Mouse (Mus musculus): ENCODE measurements at regions not wholly inside any gene's neighbourhood (a gene's known extent, or its start where the extent isn't known, plus 50 kb on each side); places are given as distances from the start of the nearest gene placed in this dataset.

- Histone ChIP-seq H3K4me1 (ENCODE audit: control insufficient read depth, insufficient read depth, low read length) (0 out of 2 replicates have a peak, but pooled peaks cover 10% of the 10 kb centered on the region), H3K9ac (ENCODE audit: low read depth, low read length) (no peak overlapping the region), H3K9me3 (ENCODE audit: control insufficient read depth, low read length) (no peaks in the 10 kb centered on the region), H3K27ac (replicated peaks; ENCODE audit: low read depth, low read length) (no peak overlapping the region), H3K4me3 (ENCODE audit: low read depth, low read length) (no peak overlapping the region), H3K4me2 (ENCODE audit: low read depth, low read length) (no peak overlapping the region), H3K27me3 (replicated peaks; ENCODE audit: control insufficient read depth, insufficient read depth, low read length) (no peaks in the 10 kb centered on the region), H3K36me3 (ENCODE audit: control insufficient read depth, insufficient read depth, low read length) (no peaks in the 10 kb centered on the region)
- no peak for ATAC-seq (ENCODE audit: low read depth)
- 52% methylated on average over 9 of the region's 9 CpGs for WGBS
- no peak for DNase-seq (ENCODE audit: low spot score)
Observed at GRCm38 (mm10) chr8:8809835-8810439, 119.6 kb upstream of the Arglu1 start.

GRCm38 (mm10) chr8:8809349-8809748, 119.0 kb upstream of the Arglu1 start:
- no peak for DNase-seq (ENCODE audit: low spot score)
- H3K9ac ChIP-seq (ENCODE audit: low read depth, low read length) = no peak overlapping the region
- H3K27ac ChIP-seq (replicated peaks; ENCODE audit: low read depth, low read length) = no peak overlapping the region
- no peak overlapping the region for H3K4me3 ChIP-seq (ENCODE audit: low read depth, low read length)
- H3K4me1 ChIP-seq (ENCODE audit: control insufficient read depth, insufficient read depth, low read length) = 0 out of 2 replicates have a peak, but pooled peaks cover 10% of the 10 kb centered on the region
- no peak for ATAC-seq (ENCODE audit: low read depth)
- H3K4me2 ChIP-seq (ENCODE audit: low read depth, low read length) = no peak overlapping the region
- H3K27me3 ChIP-seq (replicated peaks; ENCODE audit: control insufficient read depth, insufficient read depth, low read length) = no peaks in the 10 kb centered on the region
- WGBS = 87% methylated on average over 8 of the region's 8 CpGs
- H3K36me3 ChIP-seq (ENCODE audit: control insufficient read depth, insufficient read depth, low read length) = no peaks in the 10 kb centered on the region
- no peaks in the 10 kb centered on the region for H3K9me3 ChIP-seq (ENCODE audit: control insufficient read depth, low read length)

GRCm38 (mm10) chr8:8802761-8803340, 112.5 kb upstream of the Arglu1 start:
- Histone ChIP-seq H3K9me3 (ENCODE audit: control insufficient read depth, low read length) (no peaks in the 10 kb centered on the region), H3K27me3 (replicated peaks; ENCODE audit: control insufficient read depth, insufficient read depth, low read length) (no peaks in the 10 kb centered on the region), H3K9ac (ENCODE audit: low read depth, low read length) (no peak overlapping the region), H3K4me1 (ENCODE audit: control insufficient read depth, insufficient read depth, low read length) (peaks cover 8% of the 10 kb centered on the region; the same call in 1 of the 2 replicates), H3K4me3 (ENCODE audit: low read depth, low read length) (no peak overlapping the region), H3K4me2 (ENCODE audit: low read depth, low read length) (no peak overlapping the region), H3K36me3 (ENCODE audit: control insufficient read depth, insufficient read depth, low read length) (no peaks in the 10 kb centered on the region), H3K27ac (replicated peaks; ENCODE audit: low read depth, low read length) (no peak overlapping the region)
- no peak for ATAC-seq (ENCODE audit: low read depth)
- DNase-seq (ENCODE audit: low spot score) = no peak
- 73% methylated on average over 6 of the region's 6 CpGs for WGBS

- H3K4me2 ChIP-seq (ENCODE audit: low read depth, low read length) = no peak overlapping the region
- H3K4me1 ChIP-seq (ENCODE audit: control insufficient read depth, insufficient read depth, low read length) = peaks cover 12% of the 10 kb centered on the region
- no peaks in the 10 kb centered on the region for H3K27me3 ChIP-seq (replicated peaks; ENCODE audit: control insufficient read depth, insufficient read depth, low read length)
- ATAC-seq (ENCODE audit: low read depth) (no peak), DNase-seq (ENCODE audit: low spot score) (no peak)
- 36% methylated on average over 5 of the region's 5 CpGs for WGBS
- no peaks in the 10 kb centered on the region for H3K9me3 ChIP-seq (ENCODE audit: control insufficient read depth, low read length)
- no peak overlapping the region for H3K4me3 ChIP-seq (ENCODE audit: low read depth, low read length)
- no peak overlapping the region for H3K27ac ChIP-seq (replicated peaks; ENCODE audit: low read depth, low read length)
- no peaks in the 10 kb centered on the region for H3K36me3 ChIP-seq (ENCODE audit: control insufficient read depth, insufficient read depth, low read length)
- no peak overlapping the region for H3K9ac ChIP-seq (ENCODE audit: low read depth, low read length)
Observed at GRCm38 (mm10) chr8:8802317-8802716, 112.0 kb upstream of the Arglu1 start.

GRCm38 (mm10) chr8:8801578-8801977, 111.3 kb upstream of the Arglu1 start:
- WGBS = 66% methylated on average over 5 of the region's 5 CpGs
- Histone ChIP-seq H3K4me1 (ENCODE audit: control insufficient read depth, insufficient read depth, low read length) (peaks cover 12% of the 10 kb centered on the region), H3K4me2 (ENCODE audit: low read depth, low read length) (no peak overlapping the region), H3K4me3 (ENCODE audit: low read depth, low read length) (no peak overlapping the region), H3K27ac (replicated peaks; ENCODE audit: low read depth, low read length) (no peak overlapping the region), H3K27me3 (replicated peaks; ENCODE audit: control insufficient read depth, insufficient read depth, low read length) (no peaks in the 10 kb centered on the region), H3K36me3 (ENCODE audit: control insufficient read depth, insufficient read depth, low read length) (no peaks in the 10 kb centered on the region), H3K9me3 (ENCODE audit: control insufficient read depth, low read length) (no peaks in the 10 kb centered on the region), H3K9ac (ENCODE audit: low read depth, low read length) (no peak overlapping the region)
- ATAC-seq (ENCODE audit: low read depth) (no peak), DNase-seq (ENCODE audit: low spot score) (no peak)

- H3K4me2 ChIP-seq (ENCODE audit: low read depth, low read length) = no peak overlapping the region
- ATAC-seq (ENCODE audit: low read depth) = no peak
- H3K27me3 ChIP-seq (replicated peaks; ENCODE audit: control insufficient read depth, insufficient read depth, low read length) = no peaks in the 10 kb centered on the region
- DNase-seq (ENCODE audit: low spot score) = no peak
- no peak overlapping the region for H3K9ac ChIP-seq (ENCODE audit: low read depth, low read length)
- no peaks in the 10 kb centered on the region for H3K36me3 ChIP-seq (ENCODE audit: control insufficient read depth, insufficient read depth, low read length)
- 0 out of 2 replicates have a peak overlapping the region, but pooled peaks have one; percentile 23 for H3K27ac ChIP-seq (replicated peaks; ENCODE audit: low read depth, low read length)
- H3K9me3 ChIP-seq (ENCODE audit: control insufficient read depth, low read length) = no peaks in the 10 kb centered on the region
- H3K4me3 ChIP-seq (ENCODE audit: low read depth, low read length) = no peak overlapping the region
- H3K4me1 ChIP-seq (ENCODE audit: control insufficient read depth, insufficient read depth, low read length) = peaks cover 12% of the 10 kb centered on the region
- 43% methylated on average over 3 of the region's 3 CpGs for WGBS
Observed at GRCm38 (mm10) chr8:8797521-8797920, 107.2 kb upstream of the Arglu1 start.

GRCm38 (mm10) chr8:8796951-8797350, 106.6 kb upstream of the Arglu1 start:
- 17% methylated on average over 9 of the region's 9 CpGs for WGBS
- no peak overlapping the region for H3K4me3 ChIP-seq (ENCODE audit: low read depth, low read length)
- H3K4me2 ChIP-seq (ENCODE audit: low read depth, low read length) = no peak overlapping the region
- no peaks in the 10 kb centered on the region for H3K27me3 ChIP-seq (replicated peaks; ENCODE audit: control insufficient read depth, insufficient read depth, low read length)
- 0 out of 2 replicates have a peak overlapping the region, but pooled peaks have one; percentile 44 for H3K27ac ChIP-seq (replicated peaks; ENCODE audit: low read depth, low read length)
- DNase-seq (ENCODE audit: low spot score) (peak; percentile 60), ATAC-seq (ENCODE audit: low read depth) (0 out of 2 replicates have a peak, but pooled peaks have one; percentile 47)
- H3K9me3 ChIP-seq (ENCODE audit: control insufficient read depth, low read length) = no peaks in the 10 kb centered on the region
- no peak overlapping the region for H3K9ac ChIP-seq (ENCODE audit: low read depth, low read length)
- peaks cover 8% of the 10 kb centered on the region; the same call in 1 of the 2 replicates for H3K4me1 ChIP-seq (ENCODE audit: control insufficient read depth, insufficient read depth, low read length)
- no peaks in the 10 kb centered on the region for H3K36me3 ChIP-seq (ENCODE audit: control insufficient read depth, insufficient read depth, low read length)

- ATAC-seq (ENCODE audit: low read depth) = no peak
- no peak overlapping the region for H3K27ac ChIP-seq (replicated peaks; ENCODE audit: low read depth, low read length)
- 51% methylated on average over 6 of the region's 6 CpGs for WGBS
- H3K36me3 ChIP-seq (ENCODE audit: control insufficient read depth, insufficient read depth, low read length) = no peaks in the 10 kb centered on the region
- no peak overlapping the region for H3K9ac ChIP-seq (ENCODE audit: low read depth, low read length)
- no peaks in the 10 kb centered on the region for H3K27me3 ChIP-seq (replicated peaks; ENCODE audit: control insufficient read depth, insufficient read depth, low read length)
- H3K9me3 ChIP-seq (ENCODE audit: control insufficient read depth, low read length) = no peaks in the 10 kb centered on the region
- H3K4me1 ChIP-seq (ENCODE audit: control insufficient read depth, insufficient read depth, low read length) = peaks cover 4% of the 10 kb centered on the region; the same call in 1 of the 2 replicates
- DNase-seq (ENCODE audit: low spot score) = peak; percentile 53
- no peak overlapping the region for H3K4me3 ChIP-seq (ENCODE audit: low read depth, low read length)
- no peak overlapping the region for H3K4me2 ChIP-seq (ENCODE audit: low read depth, low read length)
Observed at GRCm38 (mm10) chr8:8794711-8795110, 104.4 kb upstream of the Arglu1 start.

- WGBS = 48% methylated on average over 15 of the region's 15 CpGs
- no peak overlapping the region for H3K9ac ChIP-seq (ENCODE audit: low read depth, low read length)
- H3K36me3 ChIP-seq (ENCODE audit: control insufficient read depth, insufficient read depth, low read length) = no peaks in the 10 kb centered on the region
- no peaks in the 10 kb centered on the region for H3K9me3 ChIP-seq (ENCODE audit: control insufficient read depth, low read length)
- H3K4me3 ChIP-seq (ENCODE audit: low read depth, low read length) = no peak overlapping the region
- DNase-seq (ENCODE audit: low spot score) (peak; percentile 23), ATAC-seq (ENCODE audit: low read depth) (no peak)
- H3K4me2 ChIP-seq (ENCODE audit: low read depth, low read length) = no peak overlapping the region
- H3K4me1 ChIP-seq (ENCODE audit: control insufficient read depth, insufficient read depth, low read length) = no peaks in the 10 kb centered on the region
- no peak overlapping the region for H3K27ac ChIP-seq (replicated peaks; ENCODE audit: low read depth, low read length)
- no peaks in the 10 kb centered on the region; the same call in 1 of the 2 replicates for H3K27me3 ChIP-seq (replicated peaks; ENCODE audit: control insufficient read depth, insufficient read depth, low read length)
Observed at GRCm38 (mm10) chr8:8779931-8780330, 89.6 kb upstream of the Arglu1 start.

Measured in embryonic facial prominence, embryonic 14.5 days (tissue).